Mouse (Mus musculus): Measurements from ENCODE around the gene Clic4. TPM values are rescaled to one million over a fixed set of nuclear protein-coding genes. Genes with fewer than 3 reads are reported as not detected.

The Clic4 gene
- polyA plus RNA-seq, 1 experiment from 2014 or later: 107 TPM

- Histone ChIP-seq H3K27ac (ENCODE audit: low read depth) (no peak overlapping the region), H3K9ac (ENCODE audit: low read length) (no peak overlapping the region), H3K36me3 (ENCODE audit: control insufficient read depth, insufficient read depth, low read length) (peaks cover 28% of the 10 kb centered on the region), H3K4me3 (ENCODE audit: low read depth, low read length) (no peak overlapping the region), H3K27me3 (replicated peaks; ENCODE audit: control insufficient read depth, insufficient read depth, low read length) (no peaks in the 10 kb centered on the region), H3K4me2 (ENCODE audit: low read length) (no peak overlapping the region), H3K4me1 (replicated peaks; ENCODE audit: control insufficient read depth, insufficient read depth, low read length) (peaks cover 23% of the 10 kb centered on the region), H3K9me3 (ENCODE audit: control insufficient read depth, low read length) (no peaks in the 10 kb centered on the region)
- 55% methylated on average over 4 of the region's 4 CpGs for WGBS
- DNase-seq (ENCODE audit: low spot score) (no peak), ATAC-seq (replicated peaks; ENCODE audit: low FRiP score, low TSS enrichment, low read depth) (no peak)
Observed at GRCm38 (mm10) chr4:135260434-135260833, 12.2 kb downstream of the Clic4 start.

DNA sequence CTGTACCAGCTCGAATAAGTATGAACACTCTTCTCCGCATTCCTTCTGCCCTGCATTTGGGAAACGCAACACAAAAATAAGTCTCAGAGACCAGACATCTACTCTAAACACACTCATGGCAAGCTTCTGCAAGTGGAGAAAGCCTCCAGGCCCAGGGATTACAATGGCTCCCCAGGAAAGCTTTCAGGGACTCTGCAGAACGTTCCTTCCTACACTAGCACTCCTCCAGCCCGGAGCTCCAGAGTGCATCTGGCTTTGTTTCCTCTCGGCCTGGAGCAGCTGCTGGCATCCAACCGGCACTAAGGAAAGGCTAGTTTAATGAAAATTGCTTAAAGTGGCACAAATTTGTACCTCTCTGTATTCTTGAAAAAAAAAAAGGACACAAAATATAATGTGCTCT lies 14.1 kb downstream of the Clic4 start:
- Histone ChIP-seq H3K27me3 (replicated peaks; ENCODE audit: control insufficient read depth, insufficient read depth, low read length) (no peaks in the 10 kb centered on the region), H3K27ac (ENCODE audit: low read depth) (peak overlapping the region; percentile 80), H3K36me3 (ENCODE audit: control insufficient read depth, insufficient read depth, low read length) (peaks cover 22% of the 10 kb centered on the region), H3K9ac (ENCODE audit: low read length) (no peak overlapping the region), H3K9me3 (ENCODE audit: control insufficient read depth, low read length) (no peaks in the 10 kb centered on the region), H3K4me3 (ENCODE audit: low read depth, low read length) (no peak overlapping the region), H3K4me1 (replicated peaks; ENCODE audit: control insufficient read depth, insufficient read depth, low read length) (peaks cover 38% of the 10 kb centered on the region), H3K4me2 (ENCODE audit: low read length) (peak overlapping the region; percentile 25; the same call in 1 of the 2 replicates)
- no peak for DNase-seq (ENCODE audit: low spot score)
- WGBS: 29% methylated on average over 7 of the region's 7 CpGs
- ATAC-seq (replicated peaks; ENCODE audit: low FRiP score, low TSS enrichment, low read depth): no peak

DNA sequence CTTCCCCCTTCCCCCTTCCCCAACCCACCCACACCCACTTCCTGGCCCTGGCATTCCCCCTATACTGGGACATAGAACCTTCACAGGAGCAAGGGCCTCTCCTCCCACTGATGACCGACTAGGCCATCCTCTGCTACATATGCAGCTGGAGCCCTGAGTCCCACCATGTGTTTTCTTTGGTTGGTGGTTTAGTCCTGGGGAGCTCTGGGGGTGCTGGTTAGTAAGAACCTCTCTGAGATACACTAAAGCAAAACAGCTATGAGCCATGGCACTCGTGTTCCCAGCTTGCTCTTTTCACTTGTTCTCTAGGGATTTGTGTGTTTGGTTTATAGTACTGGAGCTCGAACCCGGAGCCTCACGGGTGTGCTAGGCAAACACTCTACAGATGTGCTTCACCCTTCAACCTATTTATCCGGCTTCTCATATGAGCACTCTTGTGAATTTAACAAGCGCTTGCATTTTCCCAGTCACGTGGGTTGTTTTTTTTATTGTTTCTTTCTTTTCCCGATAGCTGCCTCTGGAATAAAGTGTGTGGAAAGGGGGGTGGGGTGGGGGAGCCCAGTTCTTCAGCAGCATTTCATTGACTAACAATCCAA lies 14.6 kb downstream of the Clic4 start:
- no peak for DNase-seq (ENCODE audit: low spot score)
- H3K4me2 ChIP-seq (ENCODE audit: low read length): peak overlapping the region; percentile 25; the same call in 1 of the 2 replicates
- H3K27me3 ChIP-seq (replicated peaks; ENCODE audit: control insufficient read depth, insufficient read depth, low read length): no peaks in the 10 kb centered on the region
- peaks cover 22% of the 10 kb centered on the region for H3K36me3 ChIP-seq (ENCODE audit: control insufficient read depth, insufficient read depth, low read length)
- H3K4me3 ChIP-seq (ENCODE audit: low read depth, low read length): no peak overlapping the region
- no peaks in the 10 kb centered on the region for H3K9me3 ChIP-seq (ENCODE audit: control insufficient read depth, low read length)
- no peak for ATAC-seq (replicated peaks; ENCODE audit: low FRiP score, low TSS enrichment, low read depth)
- peaks cover 42% of the 10 kb centered on the region for H3K4me1 ChIP-seq (replicated peaks; ENCODE audit: control insufficient read depth, insufficient read depth, low read length)
- WGBS: 55% methylated on average over 9 of the region's 9 CpGs
- peak overlapping the region; percentile 80 for H3K27ac ChIP-seq (ENCODE audit: low read depth)
- no peak overlapping the region for H3K9ac ChIP-seq (ENCODE audit: low read length)

DNA sequence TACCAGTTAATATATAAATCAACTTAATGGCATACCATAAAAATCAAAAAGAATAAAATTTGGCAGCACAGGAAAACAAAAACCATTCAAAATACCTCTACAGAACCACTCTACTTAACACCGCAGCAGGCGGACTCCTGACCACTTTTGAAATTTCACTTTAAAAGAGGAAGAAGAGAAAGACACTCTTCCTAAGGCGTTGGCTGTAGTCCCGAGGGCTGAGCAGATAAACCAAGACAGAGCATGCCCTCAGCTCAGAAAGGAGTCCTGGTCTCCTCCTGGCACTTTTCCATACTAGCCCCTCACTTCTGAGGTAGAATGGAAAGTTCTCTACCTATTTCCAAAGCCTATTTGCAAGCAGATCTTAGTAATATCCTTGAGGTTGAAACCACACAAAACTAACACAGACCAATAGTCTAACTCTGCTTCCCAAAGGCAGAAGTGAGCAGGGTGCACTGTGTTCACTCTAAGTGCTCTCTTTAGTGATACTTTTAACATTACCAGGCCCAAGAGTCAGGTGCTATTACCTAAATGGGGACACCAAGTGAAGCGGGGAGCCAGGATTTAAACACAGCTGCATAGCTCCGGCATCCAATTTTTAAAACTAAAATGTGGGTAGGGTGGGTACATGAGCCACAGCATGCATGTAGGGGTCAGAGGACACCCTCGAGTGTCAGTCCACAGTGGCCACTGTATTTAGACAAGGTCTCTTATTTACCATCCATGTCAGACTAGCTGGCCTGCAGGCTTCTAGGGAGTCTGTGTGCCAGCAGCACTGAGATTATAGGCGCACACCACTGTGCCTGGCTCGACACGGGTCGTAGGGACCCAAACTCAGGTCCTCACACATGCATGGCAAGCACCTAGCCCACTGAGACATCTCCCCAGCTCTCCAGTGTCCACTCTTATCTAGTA lies 15.8 kb downstream of the Clic4 start:
- no peak overlapping the region for H3K4me3 ChIP-seq (ENCODE audit: low read depth, low read length)
- H3K4me2 ChIP-seq (ENCODE audit: low read length): no peak overlapping the region
- H3K36me3 ChIP-seq (ENCODE audit: control insufficient read depth, insufficient read depth, low read length): peaks cover 13% of the 10 kb centered on the region
- WGBS: 90% methylated on average over 11 of the region's 11 CpGs
- no peaks in the 10 kb centered on the region for H3K27me3 ChIP-seq (replicated peaks; ENCODE audit: control insufficient read depth, insufficient read depth, low read length)
- no peak overlapping the region for H3K27ac ChIP-seq (ENCODE audit: low read depth)
- H3K9me3 ChIP-seq (ENCODE audit: control insufficient read depth, low read length): no peaks in the 10 kb centered on the region
- ATAC-seq (replicated peaks; ENCODE audit: low FRiP score, low TSS enrichment, low read depth): no peak
- peaks cover 45% of the 10 kb centered on the region for H3K4me1 ChIP-seq (replicated peaks; ENCODE audit: control insufficient read depth, insufficient read depth, low read length)
- no peak overlapping the region for H3K9ac ChIP-seq (ENCODE audit: low read length)
- no peak for DNase-seq (ENCODE audit: low spot score)

DNA sequence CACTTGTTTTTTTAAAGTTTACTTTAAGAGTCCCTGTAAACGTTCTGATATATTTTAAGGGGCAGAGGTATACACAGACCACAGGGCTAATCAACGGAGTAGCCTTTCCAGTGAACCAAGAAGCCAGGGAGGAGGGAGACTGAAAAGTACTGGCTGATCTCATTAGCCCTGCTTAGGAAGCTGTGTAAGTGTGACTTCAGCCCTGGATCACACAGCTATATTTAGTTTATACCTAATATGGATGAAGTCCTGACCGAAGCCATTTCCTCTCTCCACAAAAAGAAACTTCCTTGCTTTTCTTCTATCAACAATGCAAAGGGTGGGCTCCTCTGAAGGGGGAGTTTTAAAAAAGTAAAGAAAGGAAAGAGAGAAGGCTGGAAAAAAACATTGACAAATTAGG lies 17.8 kb downstream of the Clic4 start:
- H3K4me3 ChIP-seq (ENCODE audit: low read depth, low read length): no peak overlapping the region
- no peaks in the 10 kb centered on the region for H3K36me3 ChIP-seq (ENCODE audit: control insufficient read depth, insufficient read depth, low read length)
- H3K4me2 ChIP-seq (ENCODE audit: low read length): peak overlapping the region; percentile 31
- DNase-seq (ENCODE audit: low spot score) (no peak), ATAC-seq (replicated peaks; ENCODE audit: low FRiP score, low TSS enrichment, low read depth) (no peak)
- no peaks in the 10 kb centered on the region for H3K27me3 ChIP-seq (replicated peaks; ENCODE audit: control insufficient read depth, insufficient read depth, low read length)
- H3K4me1 ChIP-seq (replicated peaks; ENCODE audit: control insufficient read depth, insufficient read depth, low read length): peaks cover 54% of the 10 kb centered on the region
- peak overlapping the region; percentile 17; the same call in 1 of the 2 replicates for H3K9ac ChIP-seq (ENCODE audit: low read length)
- no peaks in the 10 kb centered on the region for H3K9me3 ChIP-seq (ENCODE audit: control insufficient read depth, low read length)
- H3K27ac ChIP-seq (ENCODE audit: low read depth): peak overlapping the region; percentile 95
- WGBS: 16% methylated on average over 3 of the region's 3 CpGs

DNA sequence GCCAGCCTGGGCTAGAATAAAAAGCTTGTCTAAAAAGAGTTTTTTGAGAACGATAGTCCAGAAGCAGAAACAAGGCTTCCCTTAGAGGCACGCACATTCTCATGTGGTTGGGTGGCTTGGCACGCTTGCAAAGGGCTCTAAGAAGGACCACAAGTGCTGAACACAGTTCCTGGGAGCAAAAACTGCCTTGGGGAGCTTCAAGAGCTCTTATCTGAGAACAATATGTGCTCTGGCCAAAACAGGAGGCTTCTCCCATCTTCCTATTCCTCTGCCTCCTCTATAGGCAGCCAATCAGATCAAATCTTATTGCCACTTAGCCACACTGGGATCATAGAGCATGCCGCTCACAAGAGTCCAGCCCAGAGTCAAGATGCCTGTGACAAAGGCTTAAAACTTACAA lies 18.3 kb downstream of the Clic4 start:
- H3K4me2 ChIP-seq (ENCODE audit: low read length): peak overlapping the region; percentile 26; the same call in 1 of the 2 replicates
- no peak for DNase-seq (ENCODE audit: low spot score)
- peak overlapping the region; percentile 17; the same call in 1 of the 2 replicates for H3K9ac ChIP-seq (ENCODE audit: low read length)
- peak overlapping the region; percentile 95 for H3K27ac ChIP-seq (ENCODE audit: low read depth)
- no peaks in the 10 kb centered on the region for H3K9me3 ChIP-seq (ENCODE audit: control insufficient read depth, low read length)
- H3K36me3 ChIP-seq (ENCODE audit: control insufficient read depth, insufficient read depth, low read length): no peaks in the 10 kb centered on the region
- WGBS: 57% methylated on average over 4 of the region's 4 CpGs
- no peaks in the 10 kb centered on the region for H3K27me3 ChIP-seq (replicated peaks; ENCODE audit: control insufficient read depth, insufficient read depth, low read length)
- ATAC-seq (replicated peaks; ENCODE audit: low FRiP score, low TSS enrichment, low read depth): no peak
- H3K4me3 ChIP-seq (ENCODE audit: low read depth, low read length): no peak overlapping the region
- peaks cover 51% of the 10 kb centered on the region for H3K4me1 ChIP-seq (replicated peaks; ENCODE audit: control insufficient read depth, insufficient read depth, low read length)

DNA sequence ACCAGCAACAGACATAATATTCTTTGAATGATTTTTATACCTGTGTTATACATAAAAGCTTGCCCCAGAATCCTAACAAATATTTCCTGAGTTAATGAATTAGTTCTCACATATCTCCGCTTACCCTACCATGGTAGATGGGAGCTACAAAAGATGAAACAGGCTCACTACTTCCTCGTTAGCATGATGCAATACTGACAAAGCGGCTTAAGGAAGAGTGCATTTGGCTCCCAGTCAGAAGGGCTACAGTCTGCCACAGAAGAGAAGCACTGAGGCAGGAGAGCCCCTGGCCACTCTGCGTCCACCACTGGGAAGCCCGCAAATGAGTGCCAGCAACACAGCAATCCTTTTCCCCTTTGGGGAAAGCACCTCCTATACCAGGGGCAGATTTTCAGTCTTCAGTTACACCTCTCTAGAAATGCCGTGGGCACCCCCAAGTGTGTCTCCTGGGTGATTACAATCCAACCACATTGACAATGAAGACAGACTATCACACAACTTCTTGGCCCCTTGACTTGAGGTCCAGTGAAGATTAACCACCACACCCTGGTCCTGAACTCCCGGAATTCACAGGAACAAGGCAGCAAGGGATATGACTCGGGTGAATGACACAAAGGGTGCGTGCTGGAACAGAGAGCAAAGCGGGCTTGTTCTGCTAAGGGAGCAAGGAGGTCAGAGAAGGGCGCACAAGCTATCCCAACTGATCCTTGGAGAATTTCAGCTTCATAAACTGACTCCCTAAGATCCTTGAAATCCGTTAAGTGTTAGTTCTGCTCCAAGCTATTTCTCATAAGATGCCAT lies 19.2 kb downstream of the Clic4 start:
- Histone ChIP-seq H3K36me3 (ENCODE audit: control insufficient read depth, insufficient read depth, low read length) (no peaks in the 10 kb centered on the region), H3K9ac (ENCODE audit: low read length) (no peak overlapping the region), H3K4me2 (ENCODE audit: low read length) (no peak overlapping the region), H3K4me3 (ENCODE audit: low read depth, low read length) (no peak overlapping the region), H3K4me1 (replicated peaks; ENCODE audit: control insufficient read depth, insufficient read depth, low read length) (peaks cover 44% of the 10 kb centered on the region), H3K27me3 (replicated peaks; ENCODE audit: control insufficient read depth, insufficient read depth, low read length) (no peaks in the 10 kb centered on the region), H3K27ac (ENCODE audit: low read depth) (peak overlapping the region; percentile 95), H3K9me3 (ENCODE audit: control insufficient read depth, low read length) (0 out of 2 replicates have a peak, but pooled peaks cover 3% of the 10 kb centered on the region)
- DNase-seq (ENCODE audit: low spot score) (no peak), ATAC-seq (replicated peaks; ENCODE audit: low FRiP score, low TSS enrichment, low read depth) (no peak)
- 84% methylated on average over 12 of the region's 12 CpGs for WGBS

- peaks cover 42% of the 10 kb centered on the region for H3K4me1 ChIP-seq (replicated peaks; ENCODE audit: control insufficient read depth, insufficient read depth, low read length)
- no peaks in the 10 kb centered on the region for H3K27me3 ChIP-seq (replicated peaks; ENCODE audit: control insufficient read depth, insufficient read depth, low read length)
- H3K4me2 ChIP-seq (ENCODE audit: low read length): no peak overlapping the region
- DNase-seq (ENCODE audit: low spot score) (no peak), ATAC-seq (replicated peaks; ENCODE audit: low FRiP score, low TSS enrichment, low read depth) (no peak)
- WGBS: 37% methylated on average over 2 of the region's 2 CpGs
- no peak overlapping the region for H3K9ac ChIP-seq (ENCODE audit: low read length)
- no peak overlapping the region for H3K4me3 ChIP-seq (ENCODE audit: low read depth, low read length)
- H3K36me3 ChIP-seq (ENCODE audit: control insufficient read depth, insufficient read depth, low read length): no peaks in the 10 kb centered on the region
- 0 out of 2 replicates have a peak overlapping the region, but pooled peaks have one; percentile 33 for H3K27ac ChIP-seq (ENCODE audit: low read depth)
- 0 out of 2 replicates have a peak, but pooled peaks cover 3% of the 10 kb centered on the region for H3K9me3 ChIP-seq (ENCODE audit: control insufficient read depth, low read length)
Observed at GRCm38 (mm10) chr4:135251801-135252200, 20.8 kb downstream of the Clic4 start.
